Mouse (Mus musculus): ENCODE data around the gene Rbm39.
"Not testable (repeated sequence)": the region's sequence is repeated elsewhere in the genome, so short reads cannot be mapped to it uniquely, and the experiment has no call there.

The Rbm39 gene

DNA sequence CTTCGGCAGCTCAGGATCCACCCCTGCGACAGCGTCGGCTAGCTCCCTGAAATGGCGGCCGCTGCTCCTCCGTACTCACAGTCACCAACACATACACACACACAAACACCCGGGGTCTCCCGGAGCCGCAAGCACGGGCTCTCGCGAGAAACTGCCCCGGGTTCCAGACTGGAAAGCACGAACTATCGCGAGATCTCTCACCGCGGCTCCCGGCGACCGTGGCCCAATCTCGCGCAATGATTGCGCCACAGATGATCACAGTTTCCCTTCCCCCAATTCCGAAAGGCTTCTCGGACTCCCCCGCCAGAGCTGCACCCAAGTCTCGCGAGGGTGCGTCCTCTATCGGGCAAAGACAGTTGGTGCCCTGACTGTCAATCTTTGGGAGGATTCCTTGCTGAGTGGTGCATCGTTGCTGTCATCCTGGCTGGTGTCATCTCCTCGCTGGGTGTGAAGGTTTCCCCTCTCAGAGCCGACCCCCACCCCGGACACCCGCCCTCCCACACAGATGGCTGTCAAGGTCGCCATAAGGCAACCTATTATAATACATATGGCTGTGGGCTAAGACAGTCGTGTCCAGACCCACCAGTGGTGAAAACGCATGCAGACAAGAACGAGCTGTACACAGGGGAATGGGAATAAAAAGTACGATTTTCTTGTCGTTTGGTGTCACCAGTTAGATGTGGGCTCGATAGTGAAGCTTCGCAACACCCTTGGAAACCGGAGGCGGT, at the start of gene Rbm39:
Gene Rbm39, minus strand, starts transcription at position 145 of the 728 bp plus-strand sequence.
- DNase-seq (ENCODE audit: low read depth, low spot score): peak; percentile 100

DNA sequence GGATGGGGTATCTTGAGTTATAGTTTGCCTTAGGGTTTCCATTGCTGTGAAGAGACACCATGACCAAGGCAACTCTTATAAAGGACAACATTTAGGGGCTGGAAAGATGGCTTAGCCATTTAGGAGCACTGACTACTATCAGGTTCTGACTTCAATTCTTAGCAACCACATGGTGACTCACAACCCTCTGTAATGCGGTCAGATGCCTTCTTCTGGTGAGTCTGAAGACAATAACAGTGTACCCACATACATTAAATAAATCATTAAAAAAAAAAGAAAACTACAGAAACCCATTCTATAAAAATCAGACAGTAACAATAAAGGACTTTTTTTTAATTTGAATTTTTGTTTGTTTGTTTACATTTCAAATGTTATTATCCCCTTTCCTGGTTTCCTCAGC, 49.1 kb upstream of the Rbm39 start:
- DNase-seq (ENCODE audit: low read depth, low spot score): no peak

DNA sequence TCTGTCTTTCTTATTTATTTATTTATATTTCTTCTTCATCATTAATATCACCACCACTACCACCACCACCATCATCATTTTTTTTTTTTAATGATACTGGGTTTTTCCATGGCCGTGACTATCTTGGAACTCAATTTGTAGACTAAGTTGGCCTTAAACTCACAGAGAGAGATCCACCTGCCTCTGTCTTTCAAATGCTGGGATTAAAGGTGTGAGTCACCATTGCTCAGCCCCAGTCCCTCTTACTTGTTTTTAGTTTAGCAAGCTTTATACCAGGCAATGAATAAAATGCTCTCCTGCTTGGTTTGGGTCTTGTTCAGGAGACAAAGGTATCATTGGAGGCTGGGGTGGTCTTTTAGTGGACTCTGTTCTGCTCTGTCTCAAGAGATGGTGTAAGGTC, 47.7 kb upstream of the Rbm39 start:
- DNase-seq (ENCODE audit: low read depth, low spot score): no peak

DNA sequence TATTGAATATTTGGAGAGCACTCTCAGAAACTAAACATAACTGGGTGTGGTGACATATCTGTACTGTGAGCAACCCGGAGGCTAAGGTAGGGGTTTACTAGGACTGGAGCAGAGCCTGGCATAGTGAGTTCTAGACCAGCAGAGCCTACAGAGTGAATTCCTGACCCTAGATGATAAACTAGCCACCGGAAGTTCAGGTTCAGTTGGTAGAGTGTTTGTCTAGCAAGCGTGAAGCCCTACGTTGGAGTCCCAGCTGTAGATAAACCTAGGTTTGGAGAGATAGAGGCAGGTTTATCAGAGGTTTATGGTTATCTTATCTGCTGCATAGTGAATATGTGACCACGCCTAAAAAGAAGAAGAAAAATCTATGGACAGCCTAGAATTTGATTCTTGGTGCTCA, 44.0 kb upstream of the Rbm39 start:
- no peak for DNase-seq (ENCODE audit: low read depth, low spot score)

DNA sequence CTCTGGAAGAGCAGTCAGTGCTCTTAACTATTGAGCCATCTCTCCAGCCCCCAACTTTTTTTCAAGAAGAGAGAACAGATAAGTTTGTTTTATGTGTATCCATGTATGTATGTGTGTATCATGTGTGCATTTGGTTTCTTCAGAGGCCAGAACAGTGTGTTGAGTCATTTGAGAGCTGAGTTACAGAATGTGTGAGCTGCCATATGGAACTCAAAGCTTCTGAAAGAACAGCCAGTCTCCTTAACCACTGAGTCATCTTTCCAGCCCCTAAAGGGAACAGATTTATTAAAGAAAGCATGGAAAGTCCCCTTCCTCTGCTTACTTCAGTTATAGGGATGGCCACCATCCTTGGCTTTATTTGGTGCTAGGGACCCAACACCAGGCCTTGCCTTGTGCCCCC, 42.1 kb upstream of the Rbm39 start:
- no peak for DNase-seq (ENCODE audit: low read depth, low spot score)

DNA sequence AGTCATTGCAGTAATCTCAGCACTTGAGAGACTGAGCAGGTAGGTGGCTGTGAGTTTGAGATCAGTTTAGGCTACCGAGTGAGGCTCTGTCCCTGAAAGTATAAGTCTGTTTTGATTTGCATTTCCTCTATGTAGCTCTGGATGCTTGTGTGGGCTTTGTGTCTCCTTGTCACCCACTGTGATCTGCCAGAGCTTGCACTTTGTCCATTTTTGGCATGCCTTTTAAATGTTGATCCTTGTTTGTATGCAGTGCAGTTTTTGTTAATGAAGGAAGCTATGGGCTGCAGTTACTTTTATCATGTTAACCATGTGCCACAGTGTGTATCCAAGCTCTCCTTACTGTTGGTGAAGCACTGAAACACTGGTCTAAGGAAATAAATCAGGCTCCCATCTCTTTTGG, 37.7 kb upstream of the Rbm39 start:
- no peak for DNase-seq (ENCODE audit: low read depth, low spot score)

DNA sequence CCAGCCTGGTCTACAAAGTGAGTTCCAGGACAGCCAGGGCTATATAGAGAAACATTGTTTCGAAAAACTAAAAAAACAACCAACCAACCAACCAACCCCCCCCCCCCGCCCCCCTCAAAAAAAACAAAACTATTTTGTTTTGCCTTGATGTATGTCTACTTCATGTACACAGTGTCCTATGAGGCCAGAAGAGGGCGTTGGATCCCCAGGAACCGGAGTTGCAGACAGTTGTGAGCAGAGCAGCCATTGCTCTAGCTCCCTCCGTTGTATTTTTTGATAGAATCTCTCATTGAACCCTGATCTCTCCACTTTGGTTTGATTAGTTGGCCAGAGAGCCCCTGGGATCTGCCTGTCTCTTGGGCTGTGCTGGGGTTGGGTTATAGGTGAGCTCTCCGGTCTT, 23.9 kb upstream of the Rbm39 start:
- DNase-seq (ENCODE audit: low read depth, low spot score): peak; percentile 45

DNA sequence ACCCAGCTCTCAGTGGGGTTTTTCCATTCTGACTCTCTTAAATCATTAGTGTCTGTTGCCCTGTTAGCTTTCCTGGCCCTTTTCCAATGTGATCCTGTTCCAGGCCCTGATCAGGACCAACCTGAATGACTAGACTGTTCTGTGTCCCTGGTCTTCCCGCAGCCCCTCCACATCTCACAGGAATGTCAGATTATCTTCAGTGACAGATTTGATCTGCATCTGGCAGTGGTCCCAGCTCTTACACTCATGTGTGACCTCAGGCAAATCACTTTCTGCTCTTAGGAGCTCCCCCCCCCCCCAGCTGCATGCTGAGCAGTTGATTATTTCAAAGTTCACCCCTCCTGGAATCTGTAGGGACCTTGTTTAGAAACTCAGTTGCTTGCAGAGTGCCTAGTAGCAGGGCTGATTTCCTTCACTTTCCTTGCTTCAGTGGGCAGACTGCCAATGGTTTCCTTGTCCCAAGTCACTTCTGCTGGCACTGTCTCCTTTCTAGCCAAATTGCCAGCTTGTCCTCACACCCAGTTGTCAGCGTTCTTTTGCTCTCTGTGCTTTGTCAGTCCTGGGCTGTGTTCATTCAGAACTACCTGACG, 22.9 kb upstream of the Rbm39 start:
- no peak for DNase-seq (ENCODE audit: low read depth, low spot score)

DNA sequence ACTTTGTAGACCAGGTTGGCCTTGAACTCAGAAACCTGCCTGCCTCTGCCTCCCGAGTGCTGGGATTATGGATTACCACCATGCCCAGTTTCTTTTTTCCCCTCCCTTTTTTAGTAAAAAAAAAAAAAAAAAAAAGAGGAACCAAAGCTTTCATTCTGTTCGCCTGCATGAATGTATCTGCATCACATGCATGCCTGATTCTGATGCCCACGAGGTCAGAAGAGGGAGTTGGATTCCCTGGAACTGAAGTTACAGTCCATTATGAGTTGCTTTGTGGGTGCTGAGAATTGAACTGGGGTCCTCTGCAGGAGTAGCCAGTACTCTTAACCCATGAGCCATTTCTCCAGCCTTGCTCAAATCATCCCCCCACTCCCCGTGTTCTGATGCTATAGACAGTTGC, 21.4 kb upstream of the Rbm39 start:
- DNase-seq (ENCODE audit: low read depth, low spot score): no peak

DNA sequence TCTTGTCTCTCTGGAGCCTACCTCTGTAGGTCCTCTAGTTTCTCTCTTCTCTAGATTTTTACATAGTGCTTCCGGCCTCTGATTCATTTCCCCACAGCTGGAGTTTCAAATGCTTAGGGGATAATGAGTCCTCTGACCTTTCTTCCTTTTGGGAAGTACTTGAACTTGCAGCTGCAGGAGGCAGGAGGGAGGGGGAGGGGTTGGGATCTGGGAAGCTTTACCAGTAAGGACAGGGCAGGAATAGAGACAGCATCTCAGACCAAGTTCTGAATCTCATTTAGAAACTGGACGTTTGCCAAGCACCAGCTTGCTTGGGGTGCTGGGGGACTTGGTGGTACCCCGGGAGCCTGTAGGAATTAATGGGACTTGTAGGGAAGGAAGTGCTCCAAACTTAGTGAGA, 19.9 kb upstream of the Rbm39 start:
- no peak for DNase-seq (ENCODE audit: low read depth, low spot score)

DNA sequence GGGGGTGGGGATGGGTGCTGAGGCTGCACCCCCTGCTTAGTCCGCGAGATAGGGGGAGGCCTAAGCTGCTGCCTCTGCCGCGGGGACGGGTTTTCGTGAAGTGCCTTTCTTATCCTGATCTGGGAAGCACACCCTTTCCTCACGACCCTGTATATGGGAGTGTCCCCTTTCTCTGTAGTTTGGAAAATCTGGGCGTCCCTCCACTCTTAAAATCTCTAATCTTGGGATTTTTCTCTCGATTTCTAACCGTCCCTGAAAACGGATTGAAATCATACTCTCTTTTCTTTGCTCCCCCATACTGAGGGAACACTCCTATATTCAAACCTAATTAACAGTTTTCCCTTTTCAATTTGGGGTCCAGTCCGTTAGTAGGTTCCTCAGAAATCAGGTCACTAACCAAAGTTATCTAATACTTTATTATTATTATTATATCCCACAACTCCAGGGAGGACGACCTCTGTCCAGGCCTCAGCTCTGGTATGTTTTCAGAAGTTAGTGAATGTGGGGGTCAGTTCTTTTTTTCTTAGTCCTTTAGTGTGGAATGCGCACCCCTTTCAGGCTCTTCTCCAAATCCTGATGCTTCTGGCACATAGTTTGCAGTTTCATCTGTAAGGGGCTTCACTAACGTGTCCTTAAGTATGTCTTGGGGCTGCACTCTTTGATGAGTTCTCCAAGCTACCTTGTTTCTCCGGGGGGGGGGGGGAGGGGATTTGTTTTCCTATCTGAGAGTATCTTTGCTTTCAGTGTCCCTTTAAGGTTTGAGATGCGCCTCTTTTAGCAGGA, 17.3 kb upstream of the Rbm39 start:
- no peak for DNase-seq (ENCODE audit: low read depth, low spot score)

DNA sequence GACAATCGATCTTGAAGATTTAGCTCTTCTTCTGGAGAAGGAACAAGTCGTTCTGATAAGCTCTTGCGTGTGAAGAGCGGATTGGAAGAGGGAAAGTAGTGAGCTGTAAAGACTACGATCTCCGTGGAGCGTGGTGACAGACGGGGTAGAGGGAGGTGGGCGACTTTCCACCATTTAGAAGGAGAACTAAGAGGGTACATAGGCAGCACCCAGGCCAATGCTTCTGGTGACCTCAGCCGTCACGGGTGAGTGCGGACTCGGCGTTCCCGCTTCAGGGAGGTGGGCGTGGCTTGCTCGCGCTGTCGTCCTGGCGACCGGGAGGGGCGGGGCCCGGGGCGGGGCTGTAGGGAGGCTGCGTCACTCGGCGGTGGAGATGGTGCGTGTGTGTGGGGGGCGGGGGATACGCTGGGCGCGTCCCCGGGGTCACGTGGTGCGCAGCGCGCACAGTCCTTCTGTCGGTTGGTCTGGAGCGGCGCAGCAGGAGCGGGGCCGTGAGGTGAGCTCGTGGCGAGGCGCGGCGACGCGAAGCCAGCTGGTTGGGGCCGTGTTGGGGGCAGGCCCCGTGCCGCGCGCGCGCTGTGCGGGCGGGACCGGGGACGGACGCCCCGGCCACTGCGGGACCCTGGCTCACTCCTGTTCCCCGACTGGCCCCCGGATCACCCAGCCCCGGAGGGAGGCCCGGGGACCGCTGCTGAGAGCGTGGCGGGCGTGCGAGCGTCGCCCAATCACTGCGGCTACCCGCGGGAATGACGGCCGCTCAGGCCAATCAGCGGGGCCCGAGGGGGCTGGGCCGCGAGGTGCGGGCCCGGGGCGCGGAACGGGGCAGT, 16.5 kb upstream of the Rbm39 start, which contains the start of gene Phf20:
Gene Phf20, plus strand, starts transcription at position 165 of the 827 bp plus-strand sequence.
- peak; percentile 99 for DNase-seq (ENCODE audit: low read depth, low spot score)

DNA sequence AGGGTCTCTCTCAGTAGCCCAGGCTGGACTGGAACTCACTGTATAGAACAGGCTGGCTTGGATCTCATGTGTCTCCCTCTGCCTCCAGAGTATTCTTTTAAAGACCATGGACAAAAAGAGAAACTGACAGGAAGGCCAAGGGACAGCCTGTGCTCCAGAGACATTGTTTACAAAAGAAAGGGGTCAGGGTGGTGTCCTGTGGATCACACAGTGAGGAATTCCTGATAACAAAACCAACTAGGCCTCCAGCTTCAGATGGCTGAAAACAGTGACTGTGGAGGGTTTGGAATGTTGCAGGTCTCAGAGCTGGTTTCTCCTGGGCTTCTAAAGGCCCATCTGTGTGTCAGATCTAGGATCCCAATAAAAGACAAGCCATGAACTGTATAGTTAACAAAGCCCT, 14.5 kb upstream of the Rbm39 start:
- no peak for DNase-seq (ENCODE audit: low read depth, low spot score)

DNA sequence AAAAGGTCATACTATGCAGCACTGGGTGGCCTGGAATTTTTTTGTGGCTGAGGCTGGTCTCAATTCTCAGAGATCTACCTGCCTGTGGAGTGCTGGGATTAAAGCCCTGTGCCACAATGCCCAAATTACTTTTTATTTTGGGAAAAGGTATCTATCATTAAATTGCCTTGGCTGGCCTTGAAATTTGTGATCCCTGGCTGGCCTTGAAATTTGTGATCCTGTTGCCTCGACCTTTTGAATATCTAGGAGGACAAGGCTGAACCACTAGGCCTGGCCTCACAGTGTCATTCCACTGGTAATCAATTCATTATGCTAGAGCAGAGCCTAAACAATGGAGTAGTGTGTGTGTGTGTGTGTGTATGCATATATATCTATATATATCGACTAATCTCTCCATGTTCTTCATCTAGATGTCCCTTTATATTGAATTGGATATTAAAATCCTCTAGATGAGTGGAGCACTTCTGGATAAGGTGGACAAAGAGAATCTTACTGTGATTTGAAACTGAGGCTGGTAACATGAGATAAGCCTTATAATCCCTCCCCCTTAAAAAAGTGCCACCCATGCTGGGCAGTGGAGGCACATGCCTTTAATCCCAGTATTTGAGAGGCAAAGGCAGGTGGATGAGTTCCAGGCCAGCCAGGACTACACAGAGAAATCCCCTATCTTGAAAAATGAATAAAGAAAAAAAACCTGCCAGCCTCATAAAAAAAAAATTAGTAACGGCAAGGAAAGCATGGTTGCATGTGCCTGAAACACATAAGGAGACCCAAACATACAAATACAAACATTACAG, 13.2 kb upstream of the Rbm39 start:
- DNase-seq (ENCODE audit: low read depth, low spot score): no peak

DNA sequence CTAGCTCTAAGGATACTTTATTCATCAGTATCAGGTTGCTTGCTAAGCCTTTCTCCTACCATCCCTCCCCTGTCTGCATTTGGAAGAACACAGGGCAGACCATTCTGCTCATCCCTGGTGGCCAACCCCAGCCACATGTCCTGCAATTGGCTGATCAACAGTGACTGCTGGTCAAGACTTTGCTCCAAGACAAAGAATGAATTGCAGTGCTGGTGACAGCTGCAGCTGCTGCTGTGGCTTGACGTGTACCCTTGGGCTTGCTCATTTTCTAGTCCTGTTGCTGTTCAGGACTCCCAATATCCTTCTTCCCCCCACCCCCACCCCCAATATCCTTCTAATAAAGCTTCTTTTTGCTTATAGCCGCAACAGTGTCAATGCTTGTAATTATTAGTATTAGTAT, 12.0 kb upstream of the Rbm39 start:
- DNase-seq (ENCODE audit: low read depth, low spot score): no peak

DNA sequence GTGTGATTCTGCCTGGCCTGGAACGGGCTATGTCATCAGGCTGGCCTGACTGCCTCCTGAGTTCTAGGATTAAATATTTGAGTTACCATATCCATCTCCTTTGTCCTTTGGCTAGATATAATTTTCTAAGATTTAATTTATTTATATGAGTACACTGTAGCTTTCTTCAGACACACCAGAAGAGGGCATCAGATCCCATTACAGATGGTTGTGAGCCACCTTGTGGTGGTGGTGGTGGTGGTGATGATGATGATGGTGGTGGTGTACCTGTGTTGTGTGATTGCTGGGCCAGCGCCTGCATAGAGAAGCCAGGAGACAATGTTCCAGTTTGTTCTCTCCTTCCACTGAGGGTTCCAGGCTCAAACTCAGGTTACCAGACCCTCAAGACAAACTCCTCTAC, 11.5 kb upstream of the Rbm39 start:
- DNase-seq (ENCODE audit: low read depth, low spot score): no peak

DNA sequence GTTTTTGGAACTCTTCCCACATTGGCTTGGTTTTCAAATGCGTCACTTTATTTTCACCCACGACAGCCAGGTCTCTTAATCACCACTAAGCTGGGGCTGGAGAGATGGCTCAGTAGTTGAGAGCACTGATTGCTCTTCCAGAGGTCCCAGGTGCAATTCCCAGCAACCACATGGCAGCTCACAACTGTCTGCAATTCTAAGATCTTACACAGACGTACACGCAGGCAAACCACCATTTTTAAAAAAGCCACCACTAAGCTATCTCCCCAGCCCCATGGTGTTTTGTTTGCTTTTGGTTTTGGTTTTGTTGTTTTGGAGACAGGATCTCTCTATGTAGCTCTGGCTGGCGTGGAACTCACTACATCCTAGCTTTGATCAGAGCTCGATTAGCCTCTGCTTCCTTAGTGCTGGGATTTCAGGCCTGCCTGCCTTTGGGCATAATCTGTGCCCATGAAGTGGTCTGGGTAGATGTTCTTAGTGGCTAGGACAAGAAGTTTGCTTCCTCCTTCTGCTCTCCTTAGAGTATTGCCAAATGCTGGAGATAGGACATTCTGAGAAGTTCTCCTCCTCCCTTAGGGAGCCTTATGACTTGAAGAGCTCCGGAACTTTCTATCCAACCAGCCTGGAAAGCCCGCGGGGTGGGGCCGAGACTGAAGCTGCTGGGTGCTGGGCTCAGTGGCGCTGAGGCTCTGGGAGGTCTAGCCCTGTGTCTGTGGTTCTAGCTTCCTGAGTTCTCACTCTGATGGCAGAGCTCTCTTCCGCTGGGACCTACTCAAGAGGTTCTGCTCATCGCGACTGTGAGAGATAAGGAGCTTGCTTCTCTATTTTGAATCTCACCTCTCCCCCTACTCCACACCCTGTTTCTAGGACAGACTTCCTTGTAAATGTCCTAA, 10.2 kb upstream of the Rbm39 start:
- peak; percentile 83 for DNase-seq (ENCODE audit: low read depth, low spot score)

DNA sequence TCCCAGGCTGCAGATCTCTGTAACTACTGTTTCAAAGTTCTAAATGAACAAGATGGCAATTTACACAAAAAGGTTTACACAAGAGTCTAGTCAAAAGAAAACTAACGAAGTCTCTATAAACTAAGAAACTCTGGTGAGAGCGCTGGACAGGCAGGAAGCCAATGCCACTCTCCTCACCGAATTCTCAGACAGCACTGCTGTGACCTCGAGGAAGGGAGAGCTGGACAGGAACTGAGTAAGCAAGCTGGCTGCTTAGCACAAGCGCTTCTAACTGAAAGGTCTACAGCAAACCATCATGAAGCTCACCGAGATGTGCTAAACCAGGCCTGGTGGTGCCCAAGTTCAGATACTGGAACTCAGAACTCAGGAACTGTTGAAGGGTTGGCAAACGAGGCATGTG, 9.2 kb upstream of the Rbm39 start:
- DNase-seq (ENCODE audit: low read depth, low spot score): not testable (repeated sequence)

DNA sequence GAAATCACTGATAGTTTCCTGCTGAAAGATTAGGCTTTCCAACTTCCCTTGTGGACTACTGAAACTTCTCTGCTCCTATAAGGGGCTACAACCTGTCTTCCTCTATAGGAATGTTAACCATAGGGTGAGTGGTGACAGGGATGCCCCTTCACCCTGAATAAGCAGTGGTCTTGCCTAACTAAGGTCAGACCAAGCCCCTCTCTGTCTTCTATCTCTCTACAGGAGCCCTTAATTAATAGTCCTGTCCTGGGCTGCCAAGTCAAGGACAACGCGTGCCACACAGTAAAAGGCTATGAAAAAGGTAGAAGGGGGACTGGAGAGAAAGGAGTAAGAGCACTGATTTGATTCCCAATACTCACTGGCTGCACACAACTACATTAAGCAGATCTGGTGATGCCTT, 1.6 kb upstream of the Rbm39 start:
- no peak for DNase-seq (ENCODE audit: low read depth, low spot score)
